Mouse (Mus musculus) heart, embryonic 13.5 days (tissue): Measurements from ENCODE around the gene Slc7a15. TPM values are rescaled to one million over a fixed set of nuclear protein-coding genes. Genes with fewer than 3 reads are reported as not detected.

Experiments used
- ATAC-seq: fragments of 200-750 bp; cut with Nextera tagmentation; 2 replicates; pipeline ENCODE4 v1.8.0; 2017; ENCODE audit warnings: moderate TSS enrichment; ENCODE audit not compliant: insufficient number of reproducible peaks, low FRiP score, low TSS enrichment; ENCODE audit errors: extremely low read depth
- H3K27ac ChIP-seq: fragments of 300-500 bp; sonication (generic); replicated peaks from 2 replicates; pipeline ENCODE4 v1.5.1; 2015; ENCODE audit warnings: moderate library complexity, mild to moderate bottlenecking, inconsistent platforms
- H3K27me3 ChIP-seq: fragments of 300-500 bp; sonication (generic); replicated peaks from 2 replicates; pipeline ENCODE4 v1.6.1; 2015; ENCODE audit warnings: mild to moderate bottlenecking, inconsistent platforms
- H3K36me3 ChIP-seq: fragments of 300-500 bp; sonication (generic); 2 replicates; pipeline ENCODE4 v1.6.1; 2015; ENCODE audit warnings: mild to moderate bottlenecking, inconsistent platforms
- H3K4me1 ChIP-seq: fragments of 300-500 bp; sonication (generic); 2 replicates; pipeline ENCODE4 v1.6.1; 2015; ENCODE audit warnings: inconsistent platforms
- H3K4me2 ChIP-seq: fragments of 300-500 bp; sonication (generic); 2 replicates; pipeline ENCODE4 v1.6.1; 2015; ENCODE audit warnings: inconsistent platforms, mild to moderate bottlenecking, moderate library complexity
- H3K4me3 ChIP-seq: fragments of 300-500 bp; sonication (generic); 2 replicates; pipeline ENCODE4 v1.5.1; 2015; ENCODE audit warnings: moderate library complexity, mild to moderate bottlenecking, inconsistent platforms
- H3K9ac ChIP-seq: fragments of 300-500 bp; sonication (generic); 2 replicates; pipeline ENCODE4 v1.6.1; 2015; ENCODE audit warnings: inconsistent platforms, mild to moderate bottlenecking, moderate library complexity
- H3K9me3 ChIP-seq: fragments of 300-500 bp; sonication (generic); 2 replicates; pipeline ENCODE4 v1.6.1; 2016; ENCODE audit warnings: inconsistent platforms
- WGBS: fragments of 180-500 bp; shearing (Covaris S2); methylation state at CpG from one replicate; pipeline ENCODE4 v1.1.7; 2015; ENCODE audit warnings: mixed read lengths; 5-methylcytosine and 5-hydroxymethylcytosine counted together
- polyA plus RNA-seq: library from polyadenylated mRNA; unstranded; fragments of >200 nt; fragmentation: Nextera tagmentation; extraction: Ambion mirVana; gene quantifications from 2 replicates; pipeline ENCODE4 v1.2.1, GENCODE M21; 2015

Slc7a15 gene
- polyA plus RNA-seq, 1 experiment from 2014 or later, result not detected

DNA sequence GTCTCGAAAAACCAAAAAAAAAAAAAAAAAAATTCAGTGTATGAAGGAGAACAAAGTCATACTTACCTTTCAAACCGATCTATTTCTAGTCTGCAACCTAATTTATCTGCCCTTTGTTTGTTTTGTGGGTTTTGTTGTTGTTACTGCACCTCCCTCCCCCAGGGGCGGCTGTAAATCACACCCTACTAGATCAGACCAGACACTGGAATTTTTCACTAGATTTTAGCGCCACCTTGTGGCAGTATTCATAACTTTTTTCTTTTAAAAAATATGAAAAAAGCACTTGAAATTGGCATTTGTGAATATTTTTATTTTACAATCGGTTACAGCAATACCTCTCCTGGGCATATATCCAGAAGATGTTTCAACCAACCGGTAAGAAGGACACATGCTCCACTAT is 96.3 kb downstream of the Slc7a15 start:
- H3K27ac ChIP-seq, result no peak overlapping the region
- H3K4me1 ChIP-seq, result peaks cover 24% of the 10 kb centered on the region
- H3K9ac ChIP-seq, result no peak overlapping the region
- no peak for ATAC-seq
- H3K9me3 ChIP-seq, result no peaks in the 10 kb centered on the region
- 16% methylated on average over 6 of the region's 6 CpGs for WGBS
- H3K4me2 ChIP-seq, result no peak overlapping the region
- no peak overlapping the region for H3K4me3 ChIP-seq
- no peaks in the 10 kb centered on the region for H3K36me3 ChIP-seq
- no peaks in the 10 kb centered on the region for H3K27me3 ChIP-seq

DNA sequence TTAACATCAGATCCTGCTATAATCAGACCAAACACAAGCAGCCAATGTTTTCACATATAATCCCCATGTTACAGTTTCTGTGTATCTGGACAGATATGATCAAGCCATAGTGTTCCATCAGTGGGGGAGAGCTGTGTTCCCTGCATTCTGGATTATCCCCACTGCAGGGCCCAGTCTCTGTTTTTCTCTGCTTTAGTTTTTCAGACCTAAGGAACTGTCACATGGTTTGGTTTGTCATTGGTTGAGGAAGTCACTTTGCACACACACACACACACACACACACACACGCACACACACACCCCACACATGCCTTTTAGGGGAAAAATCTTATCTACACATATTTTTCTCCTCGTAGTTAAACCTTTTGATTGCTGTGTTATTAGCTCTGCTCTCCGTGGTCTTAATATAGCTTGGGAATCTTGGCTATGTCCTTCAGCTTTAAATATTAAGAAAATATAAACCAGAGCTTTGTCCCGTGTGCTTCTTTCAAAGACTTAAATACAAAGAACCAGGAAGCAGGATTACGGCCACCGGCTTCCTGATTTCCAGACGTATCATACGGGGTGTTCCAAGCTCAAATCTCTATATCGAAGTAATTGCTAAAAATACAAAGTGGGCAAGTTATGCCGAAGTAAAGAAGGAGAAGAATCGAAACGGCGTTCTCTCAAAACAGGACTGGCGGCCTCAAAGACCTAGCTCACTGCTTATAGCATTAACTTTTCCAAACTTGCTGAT is 97.1 kb downstream of the Slc7a15 start:
- Histone ChIP-seq H3K27ac (0 out of 2 replicates have a peak overlapping the region, but pooled peaks have one; percentile 3), H3K27me3 (no peaks in the 10 kb centered on the region), H3K9ac (peak overlapping the region; percentile 88; the same call in 1 of the 2 replicates), H3K4me1 (peaks cover 32% of the 10 kb centered on the region), H3K4me3 (no peak overlapping the region), H3K9me3 (no peaks in the 10 kb centered on the region), H3K4me2 (no peak overlapping the region), H3K36me3 (no peaks in the 10 kb centered on the region)
- ATAC-seq, result no peak
- WGBS, result 75% methylated on average over 14 of the region's 14 CpGs

DNA sequence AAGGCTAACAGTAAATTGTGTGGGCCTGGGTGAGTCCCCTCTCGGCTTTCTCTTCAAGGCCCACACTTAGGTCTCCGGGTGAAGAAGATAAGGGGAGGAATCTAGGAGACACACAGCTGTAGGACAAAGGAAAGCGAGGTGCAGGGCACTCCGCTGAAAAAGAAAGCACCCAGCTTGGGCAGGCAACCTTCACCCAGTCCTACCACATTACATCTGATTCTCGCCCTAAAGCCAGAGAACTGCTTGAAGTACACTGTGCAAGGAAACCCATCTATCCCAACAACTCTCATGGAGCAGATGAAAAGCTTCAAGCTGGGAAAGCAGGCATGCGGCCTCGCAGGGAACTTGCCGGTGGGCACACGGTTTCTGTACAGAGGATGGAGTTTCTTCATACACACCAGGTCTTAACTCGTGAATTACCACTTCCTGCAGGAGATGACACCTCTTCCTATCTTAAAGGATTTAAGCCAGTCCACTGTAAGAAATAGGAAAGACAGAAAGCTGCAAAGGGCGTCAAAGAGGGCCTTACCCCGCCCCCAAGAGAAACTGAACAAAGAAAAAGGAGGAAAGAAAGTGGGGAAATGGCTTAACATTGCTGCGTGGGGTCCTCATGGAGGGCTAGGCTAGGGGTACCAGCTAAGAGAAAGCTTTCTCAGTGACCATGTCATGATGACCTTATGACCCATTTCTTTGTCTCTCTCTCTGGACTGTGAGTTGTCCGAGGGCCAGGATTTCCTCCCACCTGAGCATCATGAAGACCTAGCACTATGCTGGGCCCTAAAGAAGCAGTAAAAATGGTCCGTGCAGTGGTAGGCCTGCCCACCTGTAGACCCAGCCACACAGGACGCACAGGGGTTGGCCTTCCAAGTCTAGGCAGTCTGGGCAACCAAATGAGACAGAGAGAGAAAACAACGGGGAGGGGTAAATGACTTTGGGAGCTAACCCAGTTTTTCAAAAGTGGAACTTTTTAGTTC is 98.0 kb downstream of the Slc7a15 start:
- peak overlapping the region; percentile 83 for H3K4me3 ChIP-seq
- WGBS, result 45% methylated on average over 17 of the region's 17 CpGs
- H3K4me2 ChIP-seq, result peak overlapping the region; percentile 92
- peak overlapping the region; percentile 88 for H3K9ac ChIP-seq
- no peak for ATAC-seq
- H3K9me3 ChIP-seq, result no peaks in the 10 kb centered on the region
- peak overlapping the region; percentile 94 for H3K27ac ChIP-seq
- H3K4me1 ChIP-seq, result peaks cover 40% of the 10 kb centered on the region
- H3K36me3 ChIP-seq, result no peaks in the 10 kb centered on the region
- H3K27me3 ChIP-seq, result no peaks in the 10 kb centered on the region

DNA sequence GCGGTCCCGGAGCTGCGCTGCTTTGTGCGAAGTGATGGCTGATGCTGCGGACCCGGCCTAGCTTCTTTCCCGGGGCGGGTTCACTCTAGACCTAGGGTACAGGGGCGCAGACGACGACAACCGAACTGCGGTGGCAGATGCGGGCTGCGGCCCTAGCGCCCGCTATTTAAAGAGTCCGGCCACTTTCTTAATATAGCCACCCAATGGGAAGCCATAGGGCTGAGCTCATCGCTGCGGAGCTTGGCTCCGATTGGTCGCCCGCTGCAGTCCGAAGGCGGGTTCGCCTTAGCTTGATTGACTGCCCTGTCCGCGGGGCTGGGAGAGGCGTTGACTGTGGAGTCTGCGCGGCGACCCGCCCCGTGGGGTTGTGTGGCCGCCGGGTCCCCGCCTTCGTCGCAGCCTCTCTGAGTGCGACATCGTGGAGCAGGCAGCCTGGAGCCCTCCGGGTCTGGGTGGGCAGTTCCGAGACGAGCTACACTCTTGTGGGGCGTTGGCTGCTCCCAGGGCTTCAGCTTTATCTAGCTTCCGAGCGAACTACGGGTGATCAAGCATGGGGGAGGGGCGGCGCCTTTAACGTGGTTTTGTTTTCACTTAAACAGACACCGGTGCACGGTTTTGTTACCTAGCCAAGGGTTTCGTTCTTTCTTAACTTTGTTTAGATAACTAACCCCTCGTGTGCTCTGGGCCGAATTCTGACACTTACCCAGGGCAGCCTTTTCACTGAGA is 98.8 kb downstream of the Slc7a15 start, which contains the start of gene Rhob:
Gene Rhob, minus strand, starts transcription at position 139 of the 726 bp plus-strand sequence.
- ATAC-seq, result peak; percentile 92
- peak within 1 kb of the TSS; percentile 95 for H3K9ac ChIP-seq
- no peaks in the 10 kb centered on the region for H3K36me3 ChIP-seq
- peak within 1 kb of the TSS; percentile 83 for H3K4me3 ChIP-seq
- peak within 1 kb of the TSS; percentile 99 for H3K27ac ChIP-seq
- peaks cover 44% of the 10 kb centered on the region for H3K4me1 ChIP-seq
- under 1% methylated on average over 56 of the region's 56 CpGs for WGBS
- H3K9me3 ChIP-seq, result no peaks in the 10 kb centered on the region
- no peaks in the 10 kb centered on the region for H3K27me3 ChIP-seq
- peak within 1 kb of the TSS; percentile 92 for H3K4me2 ChIP-seq

DNA sequence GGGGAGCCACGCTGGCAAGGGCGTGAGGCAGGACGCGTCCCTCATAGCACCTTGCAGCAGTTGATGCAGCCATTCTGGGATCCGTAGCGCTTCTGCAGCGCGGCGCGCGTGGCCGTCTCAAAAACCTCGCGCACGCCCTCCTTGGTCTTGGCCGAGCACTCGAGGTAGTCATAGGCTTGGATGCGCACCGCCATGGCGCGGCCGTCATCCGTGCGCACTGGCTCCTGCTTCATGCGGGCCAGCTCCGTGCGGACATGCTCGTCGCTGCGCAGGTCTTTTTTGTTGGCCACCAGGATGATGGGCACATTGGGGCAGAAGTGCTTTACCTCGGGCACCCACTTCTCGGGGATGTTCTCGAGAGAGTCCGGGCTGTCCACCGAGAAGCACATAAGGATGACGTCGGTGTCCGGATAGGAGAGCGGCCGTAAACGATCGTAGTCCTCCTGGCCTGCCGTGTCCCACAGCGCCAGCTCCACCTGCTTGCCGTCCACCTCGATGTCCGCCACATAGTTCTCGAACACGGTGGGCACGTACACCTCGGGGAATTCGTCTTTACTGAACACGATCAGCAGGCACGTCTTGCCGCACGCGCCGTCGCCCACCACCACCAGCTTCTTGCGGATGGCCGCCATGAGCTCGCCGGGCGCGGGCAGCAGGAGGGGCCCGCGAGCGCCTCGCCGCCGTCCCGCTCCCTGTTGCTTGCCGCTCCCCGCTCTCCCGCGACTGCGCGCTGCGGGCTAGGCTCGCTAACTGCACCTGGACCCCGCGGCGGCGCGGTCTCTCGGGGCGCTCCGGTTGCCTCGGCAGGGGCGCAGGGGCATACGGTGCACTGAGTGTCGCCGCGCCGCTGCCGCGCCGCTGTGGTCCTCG is 99.6 kb downstream of the Slc7a15 start:
- Histone ChIP-seq H3K4me1 (peaks cover 50% of the 10 kb centered on the region), H3K27me3 (no peaks in the 10 kb centered on the region), H3K4me3 (peak overlapping the region; percentile 83), H3K27ac (peak overlapping the region; percentile 99), H3K4me2 (peak overlapping the region; percentile 92), H3K9ac (peak overlapping the region; percentile 95), H3K36me3 (no peaks in the 10 kb centered on the region), H3K9me3 (no peaks in the 10 kb centered on the region)
- ATAC-seq, result no peak; the same call in none of the 2 replicates
- under 1% methylated on average over 94 of the region's 99 CpGs for WGBS

DNA sequence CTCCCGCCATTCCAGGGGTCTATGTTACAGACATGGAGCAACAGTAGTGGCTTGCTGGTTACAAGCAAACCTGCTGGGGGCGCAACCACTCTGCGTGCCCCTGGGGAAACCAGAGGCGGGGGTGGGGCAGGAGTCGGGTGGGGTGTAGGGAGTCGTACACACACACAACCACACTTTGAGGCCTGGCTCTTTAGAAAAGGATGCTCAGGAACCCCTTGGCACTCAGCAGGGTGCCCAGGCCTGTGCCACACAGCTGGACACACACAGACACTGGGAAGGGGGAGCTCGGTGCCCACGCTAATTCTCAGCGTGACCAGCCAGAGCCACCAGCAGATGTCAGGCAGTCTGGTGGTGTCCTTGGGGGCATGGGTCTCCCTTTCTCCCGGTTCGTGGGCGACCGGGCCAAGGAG is 100.3 kb downstream of the Slc7a15 start:
- H3K4me3 ChIP-seq, result peak overlapping the region; percentile 83
- peaks cover 50% of the 10 kb centered on the region for H3K4me1 ChIP-seq
- H3K27me3 ChIP-seq, result no peaks in the 10 kb centered on the region
- ATAC-seq, result no peak
- no peaks in the 10 kb centered on the region for H3K36me3 ChIP-seq
- H3K9ac ChIP-seq, result peak overlapping the region; percentile 95
- H3K27ac ChIP-seq, result peak overlapping the region; percentile 99
- H3K9me3 ChIP-seq, result no peaks in the 10 kb centered on the region
- H3K4me2 ChIP-seq, result peak overlapping the region; percentile 92
- WGBS, result 1% methylated on average over 13 of the region's 13 CpGs

DNA sequence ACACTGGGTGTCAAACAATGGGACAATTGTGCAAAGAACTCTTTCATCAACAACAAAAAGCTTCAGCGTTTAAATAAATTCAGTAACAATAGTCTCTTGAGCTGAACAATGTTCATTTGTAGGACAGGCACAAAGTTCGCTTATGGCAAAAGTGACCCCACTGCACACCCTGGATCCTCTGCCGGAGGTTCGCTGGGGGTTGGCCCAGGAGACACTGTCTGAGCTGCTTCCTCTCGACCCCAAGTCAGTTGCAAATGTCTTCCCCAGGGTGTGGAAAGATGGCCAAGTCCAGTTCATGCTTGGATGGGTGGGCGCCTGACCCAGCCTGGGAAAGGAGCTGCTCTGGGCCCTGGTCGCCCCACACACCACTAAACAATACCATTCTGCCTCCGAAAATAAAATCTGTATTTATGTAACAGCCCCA is 100.7 kb downstream of the Slc7a15 start:
- H3K4me2 ChIP-seq, result peak overlapping the region; percentile 92
- no peaks in the 10 kb centered on the region for H3K36me3 ChIP-seq
- no peaks in the 10 kb centered on the region for H3K9me3 ChIP-seq
- no peaks in the 10 kb centered on the region for H3K27me3 ChIP-seq
- no peak for ATAC-seq
- 15% methylated on average over 8 of the region's 8 CpGs for WGBS
- peak overlapping the region; percentile 99 for H3K27ac ChIP-seq
- peak overlapping the region; percentile 95 for H3K9ac ChIP-seq
- H3K4me3 ChIP-seq, result peak overlapping the region; percentile 83
- peaks cover 50% of the 10 kb centered on the region for H3K4me1 ChIP-seq

DNA sequence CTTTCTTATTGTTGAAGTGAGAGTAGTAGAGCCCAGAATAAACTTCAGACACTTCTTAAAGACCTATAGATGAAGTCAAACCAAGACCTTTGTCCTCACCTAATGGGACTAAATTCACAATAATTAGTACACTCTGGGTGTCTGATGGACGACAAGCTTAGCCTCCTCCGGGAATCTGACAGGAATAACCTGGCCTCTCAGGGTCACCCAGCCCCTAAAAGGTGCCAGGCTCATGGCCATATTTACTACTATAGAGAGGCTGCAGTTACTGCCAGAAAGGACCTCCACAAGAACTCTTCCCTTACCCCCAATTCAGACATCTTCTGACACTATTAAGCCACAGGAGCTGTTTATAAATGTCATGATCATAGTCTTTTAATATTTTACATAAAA is 101.6 kb downstream of the Slc7a15 start:
- whole genome bisulfite sequencing, result 22% methylated on average over 2 of the region's 2 CpGs
- Histone ChIP-seq H3K27me3 (no peaks in the 10 kb centered on the region), H3K4me2 (peak overlapping the region; percentile 92), H3K4me1 (peaks cover 50% of the 10 kb centered on the region), H3K9me3 (no peaks in the 10 kb centered on the region), H3K36me3 (no peaks in the 10 kb centered on the region), H3K9ac (peak overlapping the region; percentile 95), H3K4me3 (peak overlapping the region; percentile 83), H3K27ac (peak overlapping the region; percentile 84; the same call in 1 of the 2 replicates)
- no peak for ATAC-seq

DNA sequence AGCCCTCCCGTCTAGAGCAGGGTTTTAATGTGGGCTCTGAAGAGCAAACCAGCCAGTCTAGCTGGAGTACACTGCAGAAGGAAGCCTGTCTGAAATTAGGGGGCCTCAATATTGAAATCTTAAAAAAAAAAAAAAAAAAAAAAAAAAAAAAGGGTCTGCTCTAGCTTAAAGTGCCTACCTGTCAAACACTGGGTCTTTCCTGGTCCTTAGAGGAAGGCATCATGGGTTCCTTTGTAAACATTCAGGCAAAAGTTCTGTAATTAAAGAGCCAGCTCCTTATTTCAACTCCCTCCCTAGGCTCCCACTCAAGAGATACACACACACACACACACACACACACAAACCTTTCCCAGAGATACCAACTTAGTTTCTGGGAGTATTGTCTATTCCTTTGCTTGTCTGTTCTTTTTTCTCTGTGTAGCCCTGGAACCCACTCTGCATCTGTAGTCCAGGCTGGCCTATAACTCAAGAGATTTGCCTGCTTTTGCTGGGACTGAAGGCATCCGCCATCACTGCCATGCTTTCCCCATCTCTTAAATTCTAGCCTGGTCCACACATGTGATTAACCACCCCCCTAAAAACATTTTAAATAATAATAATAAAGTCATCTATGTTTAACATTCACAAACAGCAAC is 102.1 kb downstream of the Slc7a15 start:
- peak overlapping the region; percentile 84 for H3K27ac ChIP-seq
- no peaks in the 10 kb centered on the region for H3K36me3 ChIP-seq
- H3K4me1 ChIP-seq, result peaks cover 45% of the 10 kb centered on the region
- peak overlapping the region; percentile 95 for H3K9ac ChIP-seq
- ATAC-seq, result no peak
- H3K4me2 ChIP-seq, result peak overlapping the region; percentile 92
- H3K4me3 ChIP-seq, result peak overlapping the region; percentile 83
- H3K9me3 ChIP-seq, result no peaks in the 10 kb centered on the region
- no peaks in the 10 kb centered on the region for H3K27me3 ChIP-seq
- WGBS, result 43% methylated on average over 2 of the region's 2 CpGs
